Mouse (Mus musculus) liver, embryonic 15.5 days (tissue): ENCODE measurements at regions not wholly inside any gene's neighbourhood (a gene's known extent, or its start where the extent isn't known, plus 50 kb on each side); places are given as distances from the start of the nearest gene placed in this dataset.

Experiments
- ATAC-seq: fragments of 200-750 bp; cut with Nextera tagmentation; 2 replicates; pipeline ENCODE4 v1.8.0; 2017; ENCODE audit warnings: moderate number of reproducible peaks, mild to moderate bottlenecking, moderate library complexity; ENCODE audit not compliant: insufficient read depth
- H3K27ac ChIP-seq: fragments of 300-500 bp; sonication (generic); replicated peaks from 2 replicates; pipeline ENCODE4 v1.5.1; 2015; ENCODE audit warnings: mild to moderate bottlenecking, inconsistent platforms
- H3K27me3 ChIP-seq: fragments of 300-500 bp; sonication (generic); 2 replicates; pipeline ENCODE4 v1.6.1; 2015; ENCODE audit warnings: mild to moderate bottlenecking, inconsistent platforms
- H3K36me3 ChIP-seq: fragments of 300-500 bp; sonication (generic); replicated peaks from 2 replicates; pipeline ENCODE4 v1.6.1; 2015; ENCODE audit warnings: moderate library complexity, mild to moderate bottlenecking, inconsistent platforms
- H3K4me1 ChIP-seq: fragments of 300-500 bp; sonication (generic); replicated peaks from 2 replicates; pipeline ENCODE4 v1.6.1; 2015; ENCODE audit warnings: inconsistent platforms
- H3K4me2 ChIP-seq: fragments of 300-500 bp; sonication (generic); 2 replicates; pipeline ENCODE4 v1.6.1; 2015; ENCODE audit warnings: moderate library complexity, mild to moderate bottlenecking, inconsistent platforms
- H3K4me3 ChIP-seq: fragments of 300-500 bp; sonication (generic); replicated peaks from 2 replicates; pipeline ENCODE4 v1.5.1; 2015; ENCODE audit warnings: mild to moderate bottlenecking, inconsistent platforms
- H3K9ac ChIP-seq: fragments of 300-500 bp; sonication (generic); 2 replicates; pipeline ENCODE4 v1.6.1; 2015; ENCODE audit warnings: moderate library complexity, mild to moderate bottlenecking, inconsistent platforms
- H3K9me3 ChIP-seq: fragments of 300-500 bp; sonication (generic); replicated peaks from 2 replicates; pipeline ENCODE4 v1.6.1; 2016; ENCODE audit warnings: inconsistent platforms
- WGBS: fragments of 180-500 bp; shearing (Covaris S2); methylation state at CpG from one replicate; pipeline ENCODE4 v1.1.7; 2015; ENCODE audit warnings: mixed read lengths; ENCODE audit not compliant: insufficient replicate concordance; 5-methylcytosine and 5-hydroxymethylcytosine counted together

DNA sequence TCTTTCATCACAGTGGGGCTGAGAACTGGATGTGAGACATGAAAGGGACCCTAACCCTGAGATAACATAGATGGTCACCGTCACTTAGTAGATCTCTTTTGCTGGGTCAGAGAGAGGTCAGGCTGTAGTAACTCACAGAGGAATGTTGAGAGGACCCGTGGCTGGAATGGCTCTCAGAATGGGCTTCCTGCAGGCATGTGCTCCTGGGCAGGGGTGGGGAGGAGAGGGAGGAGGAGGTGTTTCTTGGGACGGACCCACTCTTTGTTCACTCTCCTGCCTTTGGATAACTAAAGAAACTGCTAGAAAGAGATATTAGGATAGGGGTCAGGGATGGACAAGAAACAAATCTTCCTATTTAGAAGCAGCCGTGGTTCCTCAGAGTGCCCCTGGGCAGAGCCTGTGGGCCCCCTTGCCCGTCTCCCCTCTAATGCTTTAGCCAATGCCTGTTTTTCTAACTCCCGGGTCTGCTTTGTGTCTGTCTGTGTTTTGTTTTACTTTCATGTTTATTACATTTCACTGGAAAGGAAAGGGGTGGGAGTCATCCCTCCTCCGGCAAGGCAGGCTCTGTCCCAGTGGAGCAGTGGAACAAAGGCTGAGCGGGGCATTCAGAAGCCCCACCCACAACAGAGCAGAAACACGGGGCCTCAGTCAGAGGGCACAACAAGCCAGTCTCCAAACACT is 58.9 kb upstream of the Ppp2r5a start:
- no peak overlapping the region for H3K4me3 ChIP-seq
- 40% methylated on average over 9 of the region's 9 CpGs for WGBS
- no peaks in the 10 kb centered on the region for H3K9me3 ChIP-seq
- H3K36me3 ChIP-seq = no peaks in the 10 kb centered on the region
- H3K27ac ChIP-seq = no peak overlapping the region
- no peak overlapping the region for H3K4me2 ChIP-seq
- H3K27me3 ChIP-seq = no peaks in the 10 kb centered on the region
- no peak overlapping the region for H3K9ac ChIP-seq
- ATAC-seq = no peak
- H3K4me1 ChIP-seq = peaks cover 19% of the 10 kb centered on the region; the same call in 1 of the 2 replicates

DNA sequence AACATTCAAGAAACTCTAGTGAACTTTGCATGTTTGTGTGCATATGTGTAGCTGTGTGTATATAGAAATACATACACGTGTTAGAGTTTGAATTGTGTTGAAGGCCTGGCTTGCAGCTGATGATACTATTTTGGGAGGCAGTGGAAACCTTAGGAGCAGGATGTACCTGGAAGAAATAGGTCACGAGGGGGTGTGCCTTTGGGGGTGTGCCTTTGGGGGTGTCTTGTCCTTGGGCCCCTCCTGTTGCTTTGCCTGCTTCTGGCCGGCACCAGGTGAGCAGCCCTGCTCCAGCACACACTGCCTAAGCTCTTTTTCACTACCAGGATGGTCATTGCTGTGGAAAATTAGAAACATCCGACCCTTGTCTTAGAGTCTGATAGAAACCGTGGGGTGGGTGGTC is 56.0 kb upstream of the Ppp2r5a start:
- Histone ChIP-seq H3K4me2 (no peak overlapping the region), H3K9ac (no peak overlapping the region), H3K27ac (no peak overlapping the region), H3K4me3 (no peak overlapping the region), H3K4me1 (peaks cover 19% of the 10 kb centered on the region; the same call in 1 of the 2 replicates), H3K36me3 (no peaks in the 10 kb centered on the region), H3K9me3 (no peaks in the 10 kb centered on the region), H3K27me3 (no peaks in the 10 kb centered on the region)
- no peak for ATAC-seq
- WGBS = 61% methylated on average over 5 of the region's 5 CpGs

DNA sequence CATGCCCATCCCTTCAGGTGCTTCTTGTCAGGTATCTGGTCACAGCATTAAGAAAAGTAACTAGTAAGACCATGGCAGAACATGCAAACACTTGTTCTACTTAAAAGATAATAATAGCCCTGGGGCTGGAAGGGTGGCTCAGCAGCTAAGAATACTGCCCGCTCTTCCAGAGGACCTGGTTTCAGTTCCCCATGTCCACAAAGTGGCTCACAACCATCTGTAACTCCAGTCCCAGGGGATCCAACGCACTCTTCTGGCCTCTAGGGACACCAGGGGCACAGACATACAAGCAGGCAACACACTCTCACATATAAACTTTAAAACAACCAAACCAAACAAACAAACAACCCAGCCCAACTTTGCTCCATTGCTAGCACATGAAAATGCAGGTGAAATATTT is 55.2 kb upstream of the Ppp2r5a start:
- Histone ChIP-seq H3K9ac (no peak overlapping the region), H3K4me3 (no peak overlapping the region), H3K27ac (no peak overlapping the region), H3K27me3 (no peaks in the 10 kb centered on the region), H3K36me3 (no peaks in the 10 kb centered on the region), H3K4me2 (no peak overlapping the region), H3K4me1 (peaks cover 19% of the 10 kb centered on the region; the same call in 1 of the 2 replicates), H3K9me3 (no peaks in the 10 kb centered on the region)
- 79% methylated on average over 2 of the region's 2 CpGs for WGBS
- ATAC-seq = no peak

DNA sequence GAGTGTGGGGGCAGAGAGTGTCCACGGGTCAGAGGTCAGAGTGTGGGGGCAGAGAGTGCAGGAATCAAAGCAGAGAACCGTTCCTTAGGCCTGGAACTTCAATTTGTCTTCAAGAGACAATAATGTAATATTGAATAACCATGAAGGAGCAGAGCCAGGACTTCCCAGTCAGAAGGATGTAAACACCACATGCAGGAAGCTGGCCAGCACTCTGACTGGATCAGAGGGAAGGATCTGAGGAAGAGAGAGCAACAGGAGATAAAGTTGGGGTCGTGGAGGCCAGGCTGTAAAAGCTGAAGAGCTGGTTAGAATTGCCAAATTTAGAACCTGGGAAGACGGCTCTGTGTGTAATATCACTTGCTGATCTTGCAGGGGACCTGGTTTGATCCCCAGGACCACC is 54.0 kb upstream of the Ppp2r5a start:
- 45% methylated on average over 4 of the region's 4 CpGs for WGBS
- no peak overlapping the region for H3K4me2 ChIP-seq
- no peaks in the 10 kb centered on the region for H3K9me3 ChIP-seq
- H3K4me3 ChIP-seq = no peak overlapping the region
- no peaks in the 10 kb centered on the region for H3K27me3 ChIP-seq
- H3K36me3 ChIP-seq = no peaks in the 10 kb centered on the region
- H3K4me1 ChIP-seq = peaks cover 16% of the 10 kb centered on the region; the same call in 1 of the 2 replicates
- no peak overlapping the region for H3K9ac ChIP-seq
- H3K27ac ChIP-seq = no peak overlapping the region; the same call in 1 of the 2 replicates
- no peak for ATAC-seq

DNA sequence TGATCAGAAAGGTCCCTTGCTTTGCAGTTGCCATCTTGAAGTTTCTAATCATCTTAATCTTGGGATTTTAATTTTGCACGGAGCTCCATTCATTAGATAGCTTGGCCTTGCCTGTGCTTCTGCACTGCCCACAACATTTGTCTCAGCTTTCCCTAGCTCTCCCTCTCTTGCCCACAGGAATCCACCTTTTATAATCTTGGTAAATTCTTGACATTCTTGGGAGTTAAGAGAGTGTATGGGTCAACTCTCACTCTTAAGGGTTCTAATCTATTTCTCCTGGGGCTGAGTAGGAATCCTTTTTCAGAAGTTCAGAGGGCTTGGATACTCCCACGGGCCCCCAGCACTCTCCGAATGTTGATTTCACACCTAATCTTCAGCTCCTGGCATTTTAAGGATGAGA is 51.5 kb upstream of the Ppp2r5a start:
- Histone ChIP-seq H3K27ac (no peak overlapping the region), H3K9me3 (no peaks in the 10 kb centered on the region), H3K36me3 (no peaks in the 10 kb centered on the region), H3K4me1 (peaks cover 30% of the 10 kb centered on the region), H3K9ac (no peak overlapping the region), H3K4me3 (no peak overlapping the region), H3K4me2 (no peak overlapping the region), H3K27me3 (no peaks in the 10 kb centered on the region)
- WGBS = 48% methylated on average over 3 of the region's 3 CpGs
- ATAC-seq = no peak

DNA sequence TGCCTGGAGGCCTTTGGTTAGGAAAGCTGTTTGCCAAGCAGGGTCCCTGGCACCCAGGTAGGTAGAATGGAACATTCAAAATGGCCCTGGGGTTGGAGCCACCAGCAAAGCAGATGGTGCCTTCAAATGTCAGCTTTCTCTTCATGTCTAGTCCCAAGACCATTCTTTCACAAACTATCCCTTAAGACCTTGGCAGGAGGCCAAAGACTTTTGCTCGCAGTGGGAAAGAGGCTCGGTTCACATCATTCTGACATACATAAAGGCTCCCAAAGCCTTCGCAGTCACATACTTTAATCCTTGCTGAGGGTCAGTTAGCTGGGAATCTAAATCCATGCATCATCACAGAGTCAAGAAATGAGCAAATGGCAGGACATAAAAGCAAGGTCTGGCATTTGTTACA is 50.5 kb upstream of the Ppp2r5a start:
- H3K36me3 ChIP-seq = no peaks in the 10 kb centered on the region
- H3K9ac ChIP-seq = no peak overlapping the region
- no peak overlapping the region for H3K4me2 ChIP-seq
- peaks cover 34% of the 10 kb centered on the region for H3K4me1 ChIP-seq
- no peaks in the 10 kb centered on the region for H3K27me3 ChIP-seq
- H3K27ac ChIP-seq = no peak overlapping the region
- no peak overlapping the region for H3K4me3 ChIP-seq
- ATAC-seq = no peak
- WGBS = 69% methylated on average over 3 of the region's 3 CpGs
- no peaks in the 10 kb centered on the region for H3K9me3 ChIP-seq
